Mouse (Mus musculus): Measurements from ENCODE around the gene Hoxb4.

GRCm38 (mm10) chr11:96321846-96322245 lies 3.8 kb downstream of the Hoxb4 start:
- TF ChIP-seq POLR2A (IDR thresholded peaks at IDR 0.05; ENCODE audit: borderline replicate concordance, low read depth, low read length), result no peak
- TF ChIP-seq CTCF (IDR thresholded peaks at IDR 0.05; ENCODE audit: low read depth, low read length), result no peak

All from bone marrow macrophage, adult 2 months (primary cell).